Mouse (Mus musculus) pancreas, adult 10 weeks (tissue): ENCODE measurements around the gene Gm5934. TPM values are rescaled to one million over a fixed set of nuclear protein-coding genes. Genes with fewer than 3 reads are reported as not detected.

Experiments
- polyA plus RNA-seq: library from polyadenylated mRNA; stranded (reverse); fragments of 350-450 nt; fragmentation: Illumina TruSeq; extraction: RNeasy Lipid Tissue Mini Kit (QIAGEN cat#74804); gene quantifications from one replicate; pipeline ENCODE4 v1.2.3, GENCODE M21; 2015; ENCODE audit warnings: low read depth, low replicate concordance; ENCODE audit not compliant: insufficient read depth

Gene Gm5934
- not detected for polyA plus RNA-seq

GRCm38 (mm10) chrX:24500660-24501059 is at the start of gene Gm5934:
Gm5934 (minus strand) TSS chrX:24500760.

Other genes with a start within 250 kb of the Gm5934 start
- gene Gm4297, start 74.1 kb upstream of the Gm5934 start, polyA plus RNA-seq = not detected